Mouse (Mus musculus) liver, embryonic 16.5 days (tissue): ENCODE data around the gene Dnase2a. TPM values are rescaled to one million over a fixed set of nuclear protein-coding genes. Genes with fewer than 3 reads are reported as not detected.

Source experiments
- ATAC-seq: fragments of 200-750 bp; cut with Nextera tagmentation; 2 replicates; pipeline ENCODE4 v1.8.0; 2017; ENCODE audit warnings: low read depth, mild to moderate bottlenecking, moderate number of reproducible peaks, moderate library complexity
- H3K27ac ChIP-seq: fragments of 300-500 bp; sonication (generic); 2 replicates; pipeline ENCODE4 v1.5.1; 2014; ENCODE audit warnings: mild to moderate bottlenecking, low read length
- H3K27me3 ChIP-seq: fragments of 300-500 bp; sonication (generic); 2 replicates; pipeline ENCODE4 v1.6.1; 2014; ENCODE audit warnings: low read depth, low read length, mixed read lengths; ENCODE audit not compliant: control insufficient read depth, insufficient read depth
- H3K36me3 ChIP-seq: fragments of 300-500 bp; sonication (generic); 2 replicates; pipeline ENCODE4 v1.6.1; 2014; ENCODE audit warnings: mild to moderate bottlenecking; ENCODE audit not compliant: control insufficient read depth, insufficient read depth
- H3K4me1 ChIP-seq: fragments of 300-500 bp; sonication (generic); 2 replicates; pipeline ENCODE4 v1.6.1; 2014; ENCODE audit warnings: low read depth, low read length, mixed read lengths; ENCODE audit not compliant: control insufficient read depth
- H3K4me2 ChIP-seq: fragments of 300-500 bp; sonication (generic); 2 replicates; pipeline ENCODE4 v1.6.1; 2014; ENCODE audit warnings: low read depth, low read length, mixed read lengths
- H3K4me3 ChIP-seq: fragments of 300-500 bp; sonication (generic); 2 replicates; pipeline ENCODE4 v1.5.1; 2014; ENCODE audit warnings: low read depth, mild to moderate bottlenecking, low read length
- H3K9ac ChIP-seq: fragments of 300-500 bp; sonication (generic); 2 replicates; pipeline ENCODE4 v1.6.1; 2014; ENCODE audit warnings: low read depth, low read length
- H3K9me3 ChIP-seq: fragments of 300-500 bp; sonication (generic); replicated peaks from 2 replicates; pipeline ENCODE4 v1.6.1; 2016; ENCODE audit warnings: low read length; ENCODE audit not compliant: control insufficient read depth
- WGBS: fragments of 180-500 bp; shearing (Covaris S2); extraction: QIAGEN DNeasy Blood & Tissue Kit; methylation state at CpG from one replicate; pipeline ENCODE4 v1.1.7; 2014; ENCODE audit not compliant: insufficient replicate concordance; 5-methylcytosine and 5-hydroxymethylcytosine counted together
- polyA plus RNA-seq: library from polyadenylated mRNA; unstranded; fragments of >200 nt; fragmentation: Nextera tagmentation; extraction: Ambion mirVana; gene quantifications from 2 replicates; pipeline ENCODE4 v1.2.1, GENCODE M21; 2015

The Dnase2a gene
- polyA plus RNA-seq, result 12.5 and 13.6 TPM in 2 replicates

GRCm38 (mm10) chr8:84908421-84909161, at the start of gene Dnase2a:
TSS of gene Dnase2a (plus strand) at chr8:84908560.
- H3K9ac ChIP-seq, result peak within 1 kb of the TSS; percentile 91
- peaks cover 33% of the 10 kb centered on the region for H3K36me3 ChIP-seq
- H3K4me3 ChIP-seq, result peak within 1 kb of the TSS; percentile 76
- peak within 1 kb of the TSS; percentile 89 for H3K27ac ChIP-seq
- H3K27me3 ChIP-seq, result peaks cover 16% of the 10 kb centered on the region
- peak within 1 kb of the TSS; percentile 94 for H3K4me2 ChIP-seq
- H3K9me3 ChIP-seq, result no peaks in the 10 kb centered on the region
- peaks cover 56% of the 10 kb centered on the region for H3K4me1 ChIP-seq
- WGBS, result under 1% methylated on average over 45 of the region's 45 CpGs
- ATAC-seq, result peak; percentile 92

- no peaks in the 10 kb centered on the region for H3K27me3 ChIP-seq
- peaks cover 34% of the 10 kb centered on the region for H3K4me1 ChIP-seq
- peak within 1 kb of the TSS; percentile 78 for H3K9ac ChIP-seq
- peak within 1 kb of the TSS; percentile 71 for H3K4me3 ChIP-seq
- H3K9me3 ChIP-seq, result no peaks in the 10 kb centered on the region
- H3K27ac ChIP-seq, result peak within 1 kb of the TSS; percentile 92
- 7% methylated on average over 42 of the region's 46 CpGs for WGBS
- H3K36me3 ChIP-seq, result peaks cover 22% of the 10 kb centered on the region
- peak; percentile 77 for ATAC-seq
- H3K4me2 ChIP-seq, result peak within 1 kb of the TSS; percentile 100
Measured at GRCm38 (mm10) chr8:84871376-84872308, 36.7 kb upstream of the Dnase2a start, which contains the start of gene Syce2. TSS of gene Syce2 (plus strand) at chr8:84872111.

- Histone ChIP-seq H3K9me3 (no peaks in the 10 kb centered on the region), H3K27ac (peak overlapping the region; percentile 92), H3K27me3 (no peaks in the 10 kb centered on the region), H3K36me3 (peaks cover 15% of the 10 kb centered on the region), H3K4me2 (peak overlapping the region; percentile 100), H3K9ac (peak overlapping the region; percentile 78), H3K4me1 (peaks cover 34% of the 10 kb centered on the region), H3K4me3 (peak overlapping the region; percentile 71)
- WGBS, result 2% methylated on average over 54 of the region's 54 CpGs
- ATAC-seq, result peak; percentile 58
Measured at GRCm38 (mm10) chr8:84872309-84872965, 35.9 kb upstream of the Dnase2a start.

GRCm38 (mm10) chr8:84873016-84873415, 35.3 kb upstream of the Dnase2a start:
- Histone ChIP-seq H3K4me1 (peaks cover 34% of the 10 kb centered on the region), H3K27me3 (no peaks in the 10 kb centered on the region), H3K4me2 (peak overlapping the region; percentile 100), H3K4me3 (peak overlapping the region; percentile 71), H3K9ac (peak overlapping the region; percentile 78), H3K9me3 (no peaks in the 10 kb centered on the region), H3K27ac (no peak overlapping the region; the same call in 1 of the 2 replicates), H3K36me3 (peaks cover 9% of the 10 kb centered on the region)
- ATAC-seq, result no peak
- WGBS, result 66% methylated on average over 4 of the region's 4 CpGs

- Histone ChIP-seq H3K9ac (no peak overlapping the region), H3K27ac (peak overlapping the region; percentile 66), H3K4me2 (no peak overlapping the region), H3K27me3 (no peaks in the 10 kb centered on the region), H3K4me3 (no peak overlapping the region), H3K36me3 (no peaks in the 10 kb centered on the region), H3K9me3 (no peaks in the 10 kb centered on the region), H3K4me1 (peaks cover 40% of the 10 kb centered on the region)
- WGBS, result 57% methylated on average over 3 of the region's 3 CpGs
- ATAC-seq, result peak; percentile 35
Measured at GRCm38 (mm10) chr8:84874339-84874738, 34.0 kb upstream of the Dnase2a start.

GRCm38 (mm10) chr8:84877297-84878035, 30.9 kb upstream of the Dnase2a start:
- H3K4me3 ChIP-seq, result no peak overlapping the region
- no peaks in the 10 kb centered on the region for H3K9me3 ChIP-seq
- no peak for ATAC-seq
- no peaks in the 10 kb centered on the region for H3K36me3 ChIP-seq
- WGBS, result 61% methylated on average over 3 of the region's 3 CpGs
- no peak overlapping the region for H3K4me2 ChIP-seq
- H3K27ac ChIP-seq, result no peak overlapping the region
- peaks cover 29% of the 10 kb centered on the region for H3K4me1 ChIP-seq
- no peaks in the 10 kb centered on the region for H3K27me3 ChIP-seq
- no peak overlapping the region for H3K9ac ChIP-seq

GRCm38 (mm10) chr8:84878915-84879314, 29.4 kb upstream of the Dnase2a start:
- WGBS, result 58% methylated on average over 1 of the region's 1 CpGs
- no peak overlapping the region for H3K27ac ChIP-seq
- H3K4me2 ChIP-seq, result no peak overlapping the region
- H3K4me3 ChIP-seq, result no peak overlapping the region
- H3K4me1 ChIP-seq, result peaks cover 15% of the 10 kb centered on the region
- ATAC-seq, result peak; percentile 74
- H3K9ac ChIP-seq, result no peak overlapping the region
- H3K36me3 ChIP-seq, result 0 out of 2 replicates have a peak, but pooled peaks cover 3% of the 10 kb centered on the region
- no peaks in the 10 kb centered on the region for H3K27me3 ChIP-seq
- no peaks in the 10 kb centered on the region for H3K9me3 ChIP-seq

GRCm38 (mm10) chr8:84884728-84885127, 23.6 kb upstream of the Dnase2a start:
- peaks cover 28% of the 10 kb centered on the region for H3K36me3 ChIP-seq
- no peaks in the 10 kb centered on the region for H3K9me3 ChIP-seq
- WGBS, result 56% methylated on average over 4 of the region's 4 CpGs
- peaks cover 6% of the 10 kb centered on the region for H3K4me1 ChIP-seq
- no peak overlapping the region for H3K4me2 ChIP-seq
- no peak for ATAC-seq
- no peak overlapping the region for H3K27ac ChIP-seq
- H3K9ac ChIP-seq, result no peak overlapping the region
- H3K4me3 ChIP-seq, result no peak overlapping the region
- H3K27me3 ChIP-seq, result no peaks in the 10 kb centered on the region
